Mouse (Mus musculus) cerebellum, postnatal 25 days (tissue): ENCODE results near the gene Nphs1.

ENCODE experiments used
- DNase-seq, 2 experiments: peaks; one replicate each; pipeline ENCODE4 v3.0.0; 2021; ENCODE audit warnings: mixed read lengths in 2 of 2

Gene Nphs1

DNA sequence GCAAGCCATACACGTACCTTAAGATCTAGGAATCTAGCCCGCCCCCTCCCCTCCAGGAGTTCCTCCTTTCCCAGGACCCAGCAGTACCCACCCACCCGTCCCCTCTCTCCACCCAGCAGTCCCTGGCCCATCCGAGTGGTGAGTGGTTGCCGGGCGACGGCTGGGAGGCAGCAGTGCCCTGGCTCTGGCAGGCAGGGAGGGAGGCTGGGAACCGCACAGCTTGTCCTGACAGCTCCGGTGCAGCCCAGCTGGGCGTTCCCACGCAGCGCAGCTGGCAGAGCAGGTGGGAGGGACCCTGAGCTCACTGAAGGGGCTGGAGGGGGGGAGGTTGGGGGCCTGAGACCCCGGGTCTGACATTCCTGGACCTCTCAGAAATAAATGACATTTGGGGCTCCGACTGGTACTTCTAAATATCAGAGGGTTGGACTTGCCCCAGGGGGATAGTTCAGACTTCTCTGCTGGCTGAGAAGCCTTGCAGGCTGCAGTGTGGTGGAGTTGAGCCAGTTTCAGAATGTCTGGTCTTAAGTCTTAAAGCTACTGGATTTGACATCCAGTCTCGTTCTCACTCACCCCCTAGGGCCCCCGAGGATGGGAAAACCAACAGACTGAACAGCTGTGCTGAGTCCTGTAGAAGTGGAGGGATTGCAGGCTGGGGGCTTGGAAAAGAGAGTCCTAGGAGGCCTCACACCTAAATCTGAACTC is at the start of gene Nphs1, which contains the start of gene Kirrel2:
TSS of gene Nphs1 (plus strand) at position 687 of the 702 bp plus-strand sequence.
TSS of gene Kirrel2 (minus strand) at position 62 of the 702 bp plus-strand sequence.
- DNase-seq, result peak in 1 of 2 experiments; percentile 48

- no peak for DNase-seq
Measured at GRCm38 (mm10) chr7:30408639-30409038, 49.5 kb upstream of the Nphs1 start.

DNA sequence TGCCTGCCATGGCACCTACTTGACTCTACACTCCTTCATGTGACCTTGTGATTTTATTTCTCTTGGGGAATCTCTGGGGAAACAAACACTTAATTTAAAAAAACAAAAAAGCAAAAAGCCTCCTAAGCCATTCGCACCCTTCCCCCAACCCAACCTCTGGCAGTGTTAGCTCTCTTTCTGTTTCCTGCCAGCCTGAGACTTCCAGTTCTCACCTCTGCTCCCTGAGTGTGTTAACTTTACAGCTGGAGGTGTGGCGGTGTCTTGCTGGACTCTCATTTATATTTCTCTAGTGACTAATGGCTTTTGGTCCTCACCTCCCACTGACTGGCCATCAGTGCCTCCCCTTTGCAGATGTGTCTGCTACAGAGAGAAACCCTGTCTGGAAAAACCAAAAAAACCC is 48.3 kb upstream of the Nphs1 start:
- no peak for DNase-seq

DNA sequence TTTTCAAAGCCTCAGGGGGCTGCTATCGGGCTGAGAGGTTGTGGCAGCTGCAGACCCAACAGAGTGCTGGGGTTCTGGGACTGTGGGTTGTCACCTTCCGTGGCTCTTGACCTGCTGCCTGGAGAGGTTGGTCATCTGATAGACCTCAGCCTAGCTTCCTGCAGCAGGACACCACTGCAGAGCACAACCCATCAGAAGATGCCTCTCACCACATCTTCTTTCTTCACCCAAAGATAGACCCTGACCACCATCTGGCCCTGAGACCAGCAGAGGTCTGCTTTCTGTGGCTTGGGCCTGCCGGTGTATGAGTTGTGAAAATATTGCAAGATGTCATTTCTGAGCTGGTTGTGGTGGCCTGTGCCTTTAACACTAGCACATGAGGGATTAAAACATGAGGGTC is 47.1 kb upstream of the Nphs1 start:
- DNase-seq, result no peak

DNA sequence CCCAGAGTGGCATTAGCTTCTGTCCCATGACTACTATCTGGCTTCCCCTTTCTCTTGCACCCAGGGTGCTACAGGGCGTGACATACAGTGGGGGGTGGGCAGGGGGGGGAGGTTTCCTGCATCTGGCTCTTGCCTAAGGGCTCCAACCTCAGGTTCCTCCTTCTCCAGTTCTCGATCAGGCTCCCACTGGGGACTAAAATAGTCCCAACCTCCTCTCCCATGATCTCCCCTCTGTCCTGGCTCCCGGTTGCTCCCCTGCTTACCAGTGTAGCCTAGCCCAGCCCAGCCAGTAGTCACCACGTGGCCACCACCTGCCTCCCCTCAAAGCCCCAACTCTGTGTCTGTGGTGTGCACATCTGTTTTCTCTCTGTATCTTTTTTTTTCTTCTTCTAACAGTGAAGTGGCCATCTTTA is 45.4 kb upstream of the Nphs1 start:
- no peak for DNase-seq

GRCm38 (mm10) chr7:30413596-30413995 is 44.5 kb upstream of the Nphs1 start, which contains the start of gene Tyrobp:
Tyrobp (plus strand) TSS chr7:30413760.
- no peak for DNase-seq

- no peak for DNase-seq
Measured at GRCm38 (mm10) chr7:30417856-30418255, 40.3 kb upstream of the Nphs1 start.

- DNase-seq, result no peak
Measured at GRCm38 (mm10) chr7:30419561-30420499, 38.3 kb upstream of the Nphs1 start, which contains the start of gene Hcst. Hcst (minus strand) TSS chr7:30419854.

DNA sequence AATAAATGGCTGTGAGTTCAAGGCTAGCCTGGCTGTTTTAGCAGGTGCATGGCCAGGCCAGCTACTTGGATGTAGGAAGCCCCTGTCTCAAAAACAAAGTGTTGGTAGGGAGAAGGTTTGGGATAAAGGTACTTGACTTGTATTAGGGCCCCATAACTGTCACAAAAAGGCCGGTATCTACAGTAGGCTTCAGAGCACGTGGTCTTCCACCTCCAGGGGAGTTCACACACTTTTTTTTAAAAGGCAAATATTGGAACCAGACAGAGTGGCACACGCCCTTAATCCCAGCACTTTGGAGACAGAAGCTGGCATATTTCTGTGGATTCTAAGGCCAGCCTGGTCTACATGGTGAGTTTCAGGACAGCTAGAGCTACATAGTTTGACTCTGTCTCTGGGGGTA is 37.4 kb upstream of the Nphs1 start:
- DNase-seq, result no peak

- DNase-seq, result peak; percentile 72 to 80
Measured at GRCm38 (mm10) chr7:30421175-30421889, 36.8 kb upstream of the Nphs1 start, which contains the start of gene Nfkbid. Nfkbid (plus strand) TSS chr7:30421732.

GRCm38 (mm10) chr7:30421890-30422435 is 36.2 kb upstream of the Nphs1 start:
- DNase-seq, result peak; percentile 96 to 99

DNA sequence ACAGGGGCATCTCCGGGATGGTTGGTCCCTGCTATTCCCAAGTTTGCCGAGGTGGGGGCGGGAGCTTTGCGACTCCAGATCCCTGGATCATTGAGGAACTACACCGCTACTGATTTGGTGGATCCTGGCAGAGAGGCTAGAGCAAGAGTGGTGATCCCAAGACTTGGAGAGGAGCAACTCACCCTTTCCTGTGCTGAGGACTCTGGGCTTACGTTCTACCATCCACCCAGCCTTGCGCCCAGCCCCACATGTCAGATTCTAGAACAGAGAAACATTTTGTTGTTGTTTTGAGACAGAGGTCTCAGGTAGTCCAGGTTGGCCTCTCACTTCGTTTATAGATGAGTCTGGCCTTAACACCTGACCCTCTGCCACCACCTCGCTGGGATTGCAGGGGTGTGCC is 35.6 kb upstream of the Nphs1 start:
- DNase-seq, result no peak

- peak; percentile 60 to 68 for DNase-seq
Measured at GRCm38 (mm10) chr7:30423071-30423641, 35.0 kb upstream of the Nphs1 start.

DNA sequence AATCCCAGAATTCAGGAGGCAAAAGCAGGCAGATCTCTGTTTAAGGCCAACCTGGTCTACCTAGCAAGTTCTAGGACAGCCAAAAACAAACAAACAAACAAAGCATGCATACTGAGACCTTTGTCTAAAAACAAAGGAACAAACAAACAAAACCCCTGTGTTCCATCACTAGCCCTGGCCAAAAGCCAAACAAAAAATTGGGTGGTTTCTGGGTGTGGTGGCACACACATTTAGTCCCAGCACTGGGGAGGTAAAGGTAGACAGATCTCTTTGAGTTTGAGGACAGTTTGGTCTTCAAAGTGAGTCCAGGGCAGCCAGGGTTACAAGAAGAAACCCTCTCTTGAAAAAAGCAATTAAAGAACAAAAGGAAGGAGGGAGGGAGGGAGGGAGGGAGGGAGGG is 28.8 kb upstream of the Nphs1 start:
- DNase-seq, result no peak

GRCm38 (mm10) chr7:30430191-30430590 is 27.9 kb upstream of the Nphs1 start:
- no peak for DNase-seq

GRCm38 (mm10) chr7:30431793-30432192 is 26.3 kb upstream of the Nphs1 start:
- DNase-seq, result peak; percentile 87 to 95

GRCm38 (mm10) chr7:30434238-30434637 is 23.9 kb upstream of the Nphs1 start:
- peak in 1 of 2 experiments; percentile 31 for DNase-seq

GRCm38 (mm10) chr7:30434701-30435100 is 23.4 kb upstream of the Nphs1 start:
- no peak for DNase-seq

DNA sequence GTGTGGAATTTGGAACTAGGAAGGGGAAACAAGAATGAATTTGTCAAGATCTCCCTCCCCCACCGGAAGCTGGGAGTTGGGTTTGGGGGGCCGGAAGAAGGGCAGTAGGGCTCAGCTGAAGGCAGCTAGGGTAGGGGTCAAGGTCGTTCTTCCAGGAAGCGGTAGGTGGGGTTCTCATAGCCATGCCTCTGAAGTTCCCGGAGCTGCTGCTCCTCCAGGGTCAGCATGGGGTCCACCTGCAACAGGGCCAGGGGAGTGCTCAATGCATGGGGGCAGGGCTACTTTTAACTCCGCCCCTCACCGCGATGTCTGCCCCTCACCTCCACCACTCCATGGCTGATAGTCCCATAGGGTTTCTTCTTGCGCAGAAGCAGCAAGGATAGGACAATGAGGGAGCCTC is 23.0 kb upstream of the Nphs1 start:
- peak in 1 of 2 experiments; percentile 15 for DNase-seq

- peak in 1 of 2 experiments; percentile 25 for DNase-seq
Measured at GRCm38 (mm10) chr7:30436879-30437278, 21.2 kb upstream of the Nphs1 start.

GRCm38 (mm10) chr7:30439734-30440133 is 18.4 kb upstream of the Nphs1 start:
- peak in 1 of 2 experiments; percentile 12 for DNase-seq

DNA sequence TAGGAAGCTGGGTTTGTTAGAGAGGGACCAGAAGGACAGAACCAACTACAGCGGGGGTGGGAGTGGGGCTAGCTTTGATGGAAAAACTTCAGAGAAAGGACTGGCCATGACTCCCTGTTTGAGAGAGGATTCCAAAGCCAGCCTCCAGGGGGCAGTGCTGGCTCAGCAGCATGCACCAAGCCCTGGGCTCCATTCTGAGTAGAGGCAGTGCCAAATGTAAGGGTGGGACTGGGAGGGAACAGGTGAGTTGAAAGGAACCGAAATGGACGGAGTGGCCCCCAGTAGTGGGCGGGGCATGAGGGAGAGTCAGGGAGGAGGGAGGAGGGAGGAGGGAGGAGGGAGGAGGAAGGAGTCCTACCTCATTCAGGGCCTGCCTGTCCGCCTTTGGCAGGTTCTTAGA is 17.4 kb upstream of the Nphs1 start:
- peak; percentile 72 to 83 for DNase-seq
